ENCODE assay signal across 9 mouse cellular contexts in genomic region chr4:57139433-57139832, GRCm38 (mm10). TPM values are rescaled to one million over a fixed set of nuclear protein-coding genes. Genes with fewer than 3 reads are reported as not detected.
DNase-seq lines count a peak whose midpoint lies in the region; ATAC-seq lines count a peak whose summit lies in the region.
"Had no signal": no experiment of that assay in that cellular context is flagged by ENCODE, and none has a peak within 500 bp of the region (broad histone marks: within the 10 kb centered on the region; RNA-seq: fewer than 3 reads in every experiment).

No protein-coding gene starts in this region.

- peaks cover 22% of the 10 kb centered on the region for H3K27me3 ChIP-seq in kidney, embryonic 16.5 days (ENCODE audit: insufficient read depth, low read length)

- H3K27ac ChIP-seq in kidney, embryonic 16.5 days (ENCODE audit: low read length): no peak overlapping the region
- H3K27ac ChIP-seq: liver, embryonic 13.5 days had no signal

- ATAC-seq in kidney, embryonic 16.5 days (ENCODE audit: low FRiP score, low TSS enrichment): no peak

- H3K4me2 ChIP-seq in kidney, embryonic 16.5 days (replicated peaks; ENCODE audit: low read depth, low read length): no peak overlapping the region
- H3K4me2 ChIP-seq: liver, embryonic 13.5 days had no signal

- no peaks in the 10 kb centered on the region for H3K36me3 ChIP-seq in kidney, embryonic 16.5 days (ENCODE audit: insufficient read depth, low read length)
- H3K36me3 ChIP-seq: liver, embryonic 13.5 days had no signal

- H3K4me1 ChIP-seq in kidney, embryonic 16.5 days (ENCODE audit: insufficient read depth, low read length): peaks cover 49% of the 10 kb centered on the region

- no peaks in the 10 kb centered on the region for H3K9me3 ChIP-seq in kidney, embryonic 16.5 days (ENCODE audit: low read length)
- H3K9me3 ChIP-seq: liver, embryonic 13.5 days had no signal

- H3K9ac ChIP-seq in kidney, embryonic 16.5 days (replicated peaks; ENCODE audit: low read length): no peak overlapping the region
- H3K9ac ChIP-seq: liver, embryonic 13.5 days had no signal

- H3K4me3 ChIP-seq in kidney, embryonic 16.5 days (ENCODE audit: low read length): no peak overlapping the region
- H3K4me3 ChIP-seq: liver, embryonic 13.5 days had no signal

- peak; percentile 83 for DNase-seq in kidney, adult 11 months
- peak; percentile 82 for DNase-seq in NIH3T3 (ENCODE audit: low read depth)
- peak; percentile 73 to 74 for DNase-seq in cerebellum, postnatal 36 days
- DNase-seq in kidney, adult 8-10 months: peak; percentile 51 to 69
- DNase-seq in lung, postnatal 4 days: peak; percentile 51 to 81
- no peak for DNase-seq in spleen, postnatal 4 days (ENCODE audit: low spot score in 2 of 2)
- no peak for DNase-seq in c-Kit-positive CD71-positive TER-119-positive erythroid progenitor cells, embryonic 14.5 days (ENCODE audit: low spot score)
- DNase-seq: liver, embryonic 13.5 days had no signal

- 60% methylated on average over 10 of the region's 10 CpGs for WGBS in kidney, embryonic 16.5 days

RNA-seq across cellular contexts. Expression of gene Epb41l4b, which starts 3.8 kb away (rescaled TPM):
- 2.0 and 2.5 TPM in 2 replicates for polyA plus RNA-seq in kidney, embryonic 16.5 days (2015; fragmentation: Nextera tagmentation; extraction: Ambion mirVana)

Comparison
In these comparisons a context has a peak if more than half of its experiments do, and no peak if none do; other contexts are left out.
1. DNase-seq: peak in kidney, adult 11 months (single experiment), NIH3T3 (single experiment), cerebellum, postnatal 36 days (2 of 2), kidney, adult 8-10 months (2 of 2) and lung, postnatal 4 days (2 of 2); none in spleen, postnatal 4 days (0 of 2) and c-Kit-positive CD71-positive TER-119-positive erythroid progenitor cells, embryonic 14.5 days (single experiment).